13 mouse cellular contexts compared by ENCODE assay signal in the genomic region with DNA sequence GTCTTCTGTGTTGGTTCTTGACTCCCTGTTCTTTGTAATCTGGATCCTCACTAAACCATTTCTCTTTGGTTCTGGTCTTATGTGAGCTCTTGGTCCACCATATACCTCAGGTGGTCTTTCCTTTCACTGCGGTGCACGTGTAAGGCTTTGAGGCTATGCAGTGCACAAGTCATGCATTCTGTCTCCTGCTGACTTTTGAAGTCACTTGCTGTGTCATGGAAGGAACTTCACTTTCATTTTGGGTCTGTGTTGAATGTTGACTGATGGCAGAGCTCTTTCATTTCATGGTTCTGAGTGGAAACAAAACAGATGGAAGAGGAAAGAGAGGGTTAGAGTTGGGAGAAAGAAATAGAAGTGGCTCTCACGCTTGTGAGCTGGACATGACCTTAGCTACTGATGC. TPM values are rescaled to one million over a fixed set of nuclear protein-coding genes. Genes with fewer than 3 reads are reported as not detected.
DNase-seq lines count a peak whose midpoint lies in the region; ATAC-seq lines count a peak whose summit lies in the region.
"Had no signal": no experiment of that assay in that cellular context is flagged by ENCODE, and none has a peak within 500 bp of the region (broad histone marks: within the 10 kb centered on the region; RNA-seq: fewer than 3 reads in every experiment).

No protein-coding gene starts in this region.

- no peak overlapping the region for H3K9ac ChIP-seq in embryonic facial prominence, embryonic 14.5 days (ENCODE audit: low read depth, low read length)
- H3K9ac ChIP-seq in kidney, embryonic 16.5 days (replicated peaks; ENCODE audit: low read length), result no peak overlapping the region
- H3K9ac ChIP-seq in neural tube, embryonic 15.5 days (replicated peaks), result no peak overlapping the region
- H3K9ac ChIP-seq: hindbrain, embryonic 13.5 days had no signal

- H3K4me1 ChIP-seq in embryonic facial prominence, embryonic 14.5 days (ENCODE audit: control insufficient read depth, insufficient read depth, low read length), result peaks cover 25% of the 10 kb centered on the region
- peaks cover 26% of the 10 kb centered on the region for H3K4me1 ChIP-seq in embryonic facial prominence, embryonic 10.5 days
- H3K4me1 ChIP-seq in kidney, embryonic 16.5 days (ENCODE audit: insufficient read depth, low read length), result peaks cover 41% of the 10 kb centered on the region
- H3K4me1 ChIP-seq in neural tube, embryonic 15.5 days, result peaks cover 12% of the 10 kb centered on the region

- H3K36me3 ChIP-seq in embryonic facial prominence, embryonic 14.5 days (ENCODE audit: control insufficient read depth, insufficient read depth, low read length), result no peaks in the 10 kb centered on the region
- no peaks in the 10 kb centered on the region for H3K36me3 ChIP-seq in embryonic facial prominence, embryonic 10.5 days (replicated peaks)
- no peaks in the 10 kb centered on the region for H3K36me3 ChIP-seq in kidney, embryonic 16.5 days (ENCODE audit: insufficient read depth, low read length)
- no peaks in the 10 kb centered on the region for H3K36me3 ChIP-seq in neural tube, embryonic 15.5 days
- H3K36me3 ChIP-seq: hindbrain, embryonic 13.5 days had no signal

- WGBS in embryonic facial prominence, embryonic 14.5 days, result 67% methylated on average over 3 of the region's 3 CpGs
- 90% methylated on average over 3 of the region's 3 CpGs for WGBS in embryonic facial prominence, embryonic 10.5 days
- WGBS in kidney, embryonic 16.5 days, result 67% methylated on average over 3 of the region's 3 CpGs
- WGBS in neural tube, embryonic 15.5 days, result 80% methylated on average over 3 of the region's 3 CpGs

- H3K9me3 ChIP-seq in embryonic facial prominence, embryonic 14.5 days (ENCODE audit: control insufficient read depth, low read length), result no peaks in the 10 kb centered on the region
- H3K9me3 ChIP-seq in embryonic facial prominence, embryonic 10.5 days, result no peaks in the 10 kb centered on the region
- no peaks in the 10 kb centered on the region for H3K9me3 ChIP-seq in kidney, embryonic 16.5 days (ENCODE audit: low read length)
- no peaks in the 10 kb centered on the region for H3K9me3 ChIP-seq in neural tube, embryonic 15.5 days (replicated peaks)
- H3K9me3 ChIP-seq: hindbrain, embryonic 13.5 days had no signal

- no peaks in the 10 kb centered on the region for H3K27me3 ChIP-seq in embryonic facial prominence, embryonic 14.5 days (replicated peaks; ENCODE audit: control insufficient read depth, insufficient read depth, low read length)
- H3K27me3 ChIP-seq in embryonic facial prominence, embryonic 10.5 days (replicated peaks; ENCODE audit: low read depth, poor library complexity, severe bottlenecking), result no peaks in the 10 kb centered on the region
- H3K27me3 ChIP-seq in kidney, embryonic 16.5 days (ENCODE audit: insufficient read depth, low read length), result no peaks in the 10 kb centered on the region
- no peaks in the 10 kb centered on the region for H3K27me3 ChIP-seq in neural tube, embryonic 15.5 days (replicated peaks)
- H3K27me3 ChIP-seq: hindbrain, embryonic 13.5 days had no signal

- DNase-seq in embryonic facial prominence, embryonic 14.5 days (ENCODE audit: low spot score), result no peak
- DNase-seq in embryonic facial prominence, embryonic 10.5 days (ENCODE audit: low spot score), result no peak
- DNase-seq in kidney, postnatal 10 days, result no peak
- peak; percentile 5 for DNase-seq in R1 (ENCODE audit: low read depth, low spot score)
- DNase-seq in thymus, postnatal 4 days, result no peak
- DNase-seq: adrenal gland, adult 8-10 months; embryo, embryonic 11 days; retina, postnatal 1 day had no signal

- no peak overlapping the region for H3K4me3 ChIP-seq in embryonic facial prominence, embryonic 14.5 days (ENCODE audit: low read depth, low read length)
- no peak overlapping the region for H3K4me3 ChIP-seq in embryonic facial prominence, embryonic 10.5 days
- no peak overlapping the region for H3K4me3 ChIP-seq in kidney, embryonic 16.5 days (ENCODE audit: low read length)
- no peak overlapping the region for H3K4me3 ChIP-seq in neural tube, embryonic 15.5 days (replicated peaks)
- H3K4me3 ChIP-seq: forebrain, embryonic 10.5 days; hindbrain, embryonic 13.5 days had no signal

- 0 out of 2 replicates have a peak overlapping the region, but pooled peaks have one; percentile 28 for H3K27ac ChIP-seq in embryonic facial prominence, embryonic 14.5 days (replicated peaks; ENCODE audit: low read depth, low read length)
- no peak overlapping the region for H3K27ac ChIP-seq in embryonic facial prominence, embryonic 10.5 days (replicated peaks)
- H3K27ac ChIP-seq in kidney, embryonic 16.5 days (ENCODE audit: low read length), result peak overlapping the region; percentile 68
- no peak overlapping the region for H3K27ac ChIP-seq in neural tube, embryonic 15.5 days (replicated peaks)
- H3K27ac ChIP-seq: forebrain, embryonic 10.5 days; hindbrain, embryonic 13.5 days had no signal

- H3K4me2 ChIP-seq in embryonic facial prominence, embryonic 14.5 days (ENCODE audit: low read depth, low read length), result no peak overlapping the region
- no peak overlapping the region for H3K4me2 ChIP-seq in kidney, embryonic 16.5 days (replicated peaks; ENCODE audit: low read depth, low read length)
- no peak overlapping the region for H3K4me2 ChIP-seq in neural tube, embryonic 15.5 days
- H3K4me2 ChIP-seq: hindbrain, embryonic 13.5 days had no signal

- no peak for ATAC-seq in embryonic facial prominence, embryonic 14.5 days (ENCODE audit: low read depth)
- ATAC-seq in kidney, embryonic 16.5 days (ENCODE audit: low FRiP score, low TSS enrichment), result no peak
- peak; percentile 15; the same call in 1 of the 2 replicates for ATAC-seq in megakaryocyte progenitor cell, adult 5-6 weeks (replicated peaks; ENCODE audit: poor library complexity)
- ATAC-seq in neural tube, embryonic 15.5 days (ENCODE audit: low FRiP score), result no peak

RNA-seq across cellular contexts. Expression of gene Tbl1xr1, which starts 13.4 kb away (rescaled TPM):
- polyA plus RNA-seq in embryonic facial prominence, embryonic 14.5 days (2014; fragmentation: Nextera tagmentation; extraction: Ambion mirVana), result 20.8 and 23.2 TPM in 2 replicates
- 23.0 and 25.7 TPM in 2 replicates for polyA plus RNA-seq in embryonic facial prominence, embryonic 10.5 days (2016; fragmentation: Nextera tagmentation; extraction: Ambion mirVana)
- polyA plus RNA-seq in kidney, embryonic 16.5 days (2015; fragmentation: Nextera tagmentation; extraction: Ambion mirVana), result 19.2 and 23.2 TPM in 2 replicates
- 84.0 and 107 TPM in 2 replicates for total RNA-seq in megakaryocyte progenitor cell, adult 5-6 weeks (2015)
- total RNA-seq in megakaryocyte progenitor cell, adult 5-6 weeks (2017), result 73.8 and 96.3 TPM in 2 replicates
- 16.1 and 18.3 TPM in 2 replicates for polyA plus RNA-seq in neural tube, embryonic 15.5 days (2015; fragmentation: Nextera tagmentation; extraction: Ambion mirVana)

Comparison
In these comparisons a context has a peak if more than half of its experiments do, and no peak if none do; other contexts are left out.
1. H3K27ac ChIP-seq: peak in embryonic facial prominence, embryonic 14.5 days (single experiment) and kidney, embryonic 16.5 days (single experiment); none in embryonic facial prominence, embryonic 10.5 days (single experiment) and neural tube, embryonic 15.5 days (single experiment).